Mouse (Mus musculus) embryonic fibroblast, embryonic 13.5 days (primary cell): Measurements from ENCODE around the gene Gtf2ird1. TPM values are rescaled to one million over a fixed set of nuclear protein-coding genes. Genes with fewer than 3 reads are reported as not detected.

ENCODE experiments used
- H3K27ac ChIP-seq: 2 replicates; pipeline ENCODE4 v1.5.1; 2012; ENCODE audit warnings: low read length, control low read depth, inconsistent platforms; ENCODE audit not compliant: insufficient read depth
- H3K4me1 ChIP-seq: 2 replicates; pipeline ENCODE4 v1.6.1; 2011; ENCODE audit warnings: low read length; ENCODE audit not compliant: control insufficient read depth, insufficient read depth
- H3K4me3 ChIP-seq: 2 replicates; pipeline ENCODE4 v1.5.1; 2011; ENCODE audit warnings: mild to moderate bottlenecking, control low read depth, low read length; ENCODE audit not compliant: insufficient read depth
- CTCF ChIP-seq: IDR thresholded peaks from 2 replicates; pipeline ENCODE4 v1.5.1; 2011; ENCODE audit warnings: mild to moderate bottlenecking, control low read depth, low read length, moderate library complexity, borderline replicate concordance; ENCODE audit not compliant: insufficient read depth
- POLR2A ChIP-seq: IDR thresholded peaks from 2 replicates; pipeline ENCODE4 v1.6.1; 2011; ENCODE audit warnings: low read depth, mild to moderate bottlenecking, control low read depth, low read length, moderate library complexity
- polyA plus RNA-seq: library from polyadenylated mRNA; stranded (reverse); fragments of >200 nt; gene quantifications from 2 replicates; pipeline ENCODE4 v1.2.4, GENCODE M21; 2011; ENCODE audit warnings: low read depth; ENCODE audit not compliant: missing spikeins, insufficient read length

Gtf2ird1 gene
- polyA plus RNA-seq, 1 experiment, result 58.2 TPM

DNA sequence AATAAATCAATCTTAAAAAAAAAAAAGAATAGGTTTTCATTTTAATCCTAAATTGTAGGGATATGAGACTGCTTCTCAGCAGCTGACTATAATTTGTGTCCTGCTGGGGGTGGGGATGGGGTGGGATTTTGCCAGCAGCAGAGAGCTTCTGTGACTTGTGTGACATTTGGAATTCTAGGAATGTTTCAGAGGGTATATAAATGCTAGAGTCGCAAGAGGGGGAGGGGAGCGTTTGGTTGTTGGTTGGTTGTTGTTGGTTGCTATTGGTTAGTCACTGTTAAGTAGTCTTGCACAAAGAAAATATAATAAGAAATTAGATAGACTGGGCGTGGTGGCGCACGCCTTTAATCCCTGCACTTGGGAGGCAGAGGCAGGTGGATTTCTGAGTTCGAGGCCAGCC is 137.6 kb downstream of the Gtf2ird1 start:
- Histone ChIP-seq H3K27ac (no peak overlapping the region), H3K4me1 (0 out of 2 replicates have a peak, but pooled peaks cover 2% of the 10 kb centered on the region), H3K4me3 (no peak overlapping the region)
- no peak for TF ChIP-seq POLR2A
- TF ChIP-seq CTCF, result no peak

DNA sequence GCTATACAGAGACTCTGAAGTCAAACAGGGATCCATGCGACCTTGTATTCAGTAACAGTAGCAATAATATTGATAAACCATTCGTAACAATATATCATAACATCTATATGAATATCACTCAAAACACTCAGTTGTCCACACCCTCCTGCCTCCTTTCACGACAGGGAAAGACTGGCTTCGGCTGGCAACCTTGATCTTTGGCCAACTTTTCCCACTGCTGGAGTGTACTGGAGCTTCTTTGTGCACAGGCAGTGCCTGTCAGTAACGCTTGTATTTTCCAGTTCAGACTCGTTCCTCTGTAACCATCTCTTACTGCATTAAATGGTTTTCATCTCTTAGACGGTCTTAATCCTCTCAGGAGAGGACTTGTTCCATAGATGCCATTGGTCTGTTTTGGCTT is 139.8 kb downstream of the Gtf2ird1 start:
- H3K4me3 ChIP-seq, result no peak overlapping the region
- H3K4me1 ChIP-seq, result 0 out of 2 replicates have a peak, but pooled peaks cover 2% of the 10 kb centered on the region
- no peak overlapping the region for H3K27ac ChIP-seq
- no peak for TF ChIP-seq POLR2A
- no peak for TF ChIP-seq CTCF

DNA sequence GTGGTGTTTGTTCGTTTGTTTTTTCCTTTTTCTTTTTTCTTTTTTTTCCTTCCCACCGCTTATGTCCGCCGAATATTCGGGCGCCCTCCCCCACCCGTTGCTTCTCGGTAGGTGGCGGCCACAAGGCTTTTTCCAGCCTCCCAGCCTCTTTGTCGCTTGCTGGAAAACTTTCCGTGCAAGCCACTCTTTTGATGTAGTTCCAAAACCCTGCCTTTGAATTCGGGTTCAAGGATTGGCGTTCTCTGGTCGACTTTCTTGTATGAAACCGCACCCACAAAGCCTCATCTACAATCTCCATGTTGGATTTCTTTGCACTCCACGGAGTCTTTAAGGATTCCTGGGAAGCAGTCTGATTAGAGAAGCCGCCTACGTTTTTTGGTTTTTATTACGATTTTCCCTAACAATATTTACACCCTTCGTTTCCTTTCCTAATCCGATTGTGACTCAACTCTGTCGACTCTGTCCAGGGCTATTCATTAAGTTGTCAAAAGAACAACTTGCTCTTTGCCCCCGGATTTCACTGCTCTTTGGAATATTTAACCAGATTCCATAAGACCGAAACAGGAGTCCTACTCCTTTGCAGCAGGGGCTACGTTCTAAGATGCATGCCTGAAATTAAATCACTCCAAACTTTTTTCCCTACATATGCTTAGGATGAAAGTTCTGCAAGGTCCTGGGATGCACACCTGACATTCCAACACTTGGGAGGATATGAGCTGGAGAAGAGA is 140.7 kb downstream of the Gtf2ird1 start:
- peak overlapping the region; percentile 91 for H3K27ac ChIP-seq

DNA sequence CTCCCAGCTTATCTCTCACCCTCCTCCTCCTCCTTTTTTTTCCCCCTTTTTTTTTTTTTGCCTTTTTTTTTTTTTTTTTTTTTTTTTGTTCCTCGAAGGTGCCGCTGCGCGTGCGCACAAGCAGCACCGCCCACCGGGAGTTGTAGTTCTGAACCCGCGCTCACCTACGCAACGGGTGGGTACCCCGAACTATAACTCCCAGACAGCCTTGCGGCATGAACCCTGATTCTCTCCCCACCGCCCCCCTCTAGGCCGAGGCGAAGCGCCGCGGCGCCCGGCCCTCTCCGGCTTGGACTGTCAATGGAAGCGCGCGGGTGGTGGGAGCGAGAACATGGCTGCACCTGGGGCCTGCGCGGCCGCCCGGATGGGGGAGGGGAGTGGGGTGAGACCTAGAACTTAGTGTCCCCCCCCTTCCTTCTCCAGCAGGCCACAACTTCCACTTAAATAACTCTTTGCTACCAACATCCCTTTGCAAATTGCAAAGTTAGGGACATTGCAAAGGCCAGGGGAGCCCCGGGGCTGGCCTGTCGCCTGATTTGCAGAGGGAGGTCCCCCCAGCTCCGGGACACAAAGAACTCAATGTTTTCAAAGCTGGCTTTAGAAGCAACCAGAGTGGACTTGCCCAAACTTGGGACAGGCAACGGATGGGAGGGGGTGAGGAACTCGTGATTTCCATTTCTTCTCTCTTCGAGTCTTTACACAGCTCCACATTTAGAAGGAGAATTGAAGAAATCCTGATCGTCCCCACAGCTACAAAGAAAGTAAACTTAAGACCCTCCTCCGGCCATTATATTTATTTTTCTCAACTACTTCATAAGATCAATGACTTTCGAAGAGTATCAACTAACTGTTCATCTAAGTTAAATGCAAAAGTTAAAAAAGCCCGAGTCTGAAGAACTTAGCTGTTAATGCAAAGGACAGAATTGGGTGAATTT is 141.6 kb downstream of the Gtf2ird1 start, which contains the start of gene Gtf2i:
TSS of gene Gtf2i (minus strand) at position 73 of the 935 bp plus-strand sequence.
- Histone ChIP-seq H3K27ac (peak within 1 kb of the TSS; percentile 98), H3K4me3 (peak within 1 kb of the TSS; percentile 91), H3K4me1 (0 out of 2 replicates have a peak, but pooled peaks cover 2% of the 10 kb centered on the region)
- TF ChIP-seq POLR2A, result peak; percentile 53
- TF ChIP-seq CTCF, result no peak

More for the DNA sequence above, 140.7 kb downstream of the Gtf2ird1 start:
- TF ChIP-seq POLR2A (peak; percentile 43), CTCF (no peak)
- Histone ChIP-seq H3K4me3 (peak overlapping the region; percentile 54), H3K4me1 (0 out of 2 replicates have a peak, but pooled peaks cover 2% of the 10 kb centered on the region)

DNA sequence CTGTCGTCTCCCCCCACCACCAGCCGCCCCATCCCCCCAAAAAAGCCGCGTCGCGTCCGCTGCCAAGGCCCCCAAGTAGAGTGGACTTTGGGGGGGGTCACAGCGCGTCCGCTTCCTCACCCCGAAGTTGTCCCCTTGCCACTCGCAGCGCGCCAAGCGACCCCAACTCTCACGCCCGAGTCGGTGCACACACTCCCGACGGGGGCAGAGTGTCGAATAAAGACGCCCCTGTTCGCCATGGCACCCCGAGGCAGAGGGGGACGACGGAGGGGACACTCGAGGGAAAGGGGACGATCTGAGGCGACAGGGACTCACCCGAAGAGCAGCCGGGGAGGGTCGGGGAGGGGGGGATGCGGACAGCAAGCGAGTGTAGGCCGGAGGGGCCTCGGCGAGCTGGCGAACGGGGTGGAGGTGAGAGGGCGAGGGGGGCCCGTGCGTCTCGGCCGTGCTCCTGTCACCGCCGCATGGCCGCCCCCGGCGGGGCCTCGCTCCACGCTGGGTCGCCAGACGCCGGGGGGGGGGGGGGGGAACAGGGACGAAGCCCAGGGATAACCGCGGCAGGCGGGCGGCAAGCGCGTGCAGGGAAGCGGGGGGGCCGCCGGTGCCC is 142.3 kb downstream of the Gtf2ird1 start:
- H3K4me1 ChIP-seq, result 0 out of 2 replicates have a peak, but pooled peaks cover 2% of the 10 kb centered on the region
- H3K27ac ChIP-seq, result peak overlapping the region; percentile 98
- peak overlapping the region; percentile 91 for H3K4me3 ChIP-seq
- no peak for TF ChIP-seq CTCF
- TF ChIP-seq POLR2A, result no peak; the same call in 1 of the 2 replicates

DNA sequence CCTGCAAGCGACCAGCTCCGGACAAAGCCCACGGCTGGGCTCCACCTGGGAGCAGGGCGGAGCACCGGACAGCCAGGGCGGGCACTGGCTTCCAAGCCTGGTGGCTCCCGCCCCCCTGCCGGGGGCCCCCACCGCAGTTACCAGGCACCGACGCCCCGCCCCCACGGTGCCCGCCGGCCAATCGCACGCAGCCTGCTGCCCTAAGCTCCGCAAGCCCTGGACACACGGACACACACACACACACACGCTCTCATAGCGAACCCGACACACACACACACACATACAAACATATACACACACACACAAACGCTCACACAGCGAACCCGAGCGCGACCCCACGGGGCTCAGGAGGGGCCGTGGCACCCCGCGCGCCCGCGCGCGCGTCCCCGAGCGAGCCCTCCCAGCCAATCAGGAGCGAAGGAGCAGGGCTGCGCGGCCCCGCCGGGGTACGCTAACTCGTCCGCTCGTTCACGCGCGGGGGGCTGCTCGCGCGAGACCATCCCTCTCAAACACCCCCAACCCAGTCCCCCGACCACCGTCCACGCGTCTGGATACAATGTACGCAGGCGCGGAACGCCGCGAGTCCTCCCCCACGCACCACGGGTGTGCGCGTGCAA is 143.0 kb downstream of the Gtf2ird1 start:
- TF ChIP-seq CTCF (no peak), POLR2A (peak; percentile 65)
- Histone ChIP-seq H3K27ac (peak overlapping the region; percentile 98), H3K4me1 (0 out of 2 replicates have a peak, but pooled peaks cover 2% of the 10 kb centered on the region), H3K4me3 (peak overlapping the region; percentile 91)

DNA sequence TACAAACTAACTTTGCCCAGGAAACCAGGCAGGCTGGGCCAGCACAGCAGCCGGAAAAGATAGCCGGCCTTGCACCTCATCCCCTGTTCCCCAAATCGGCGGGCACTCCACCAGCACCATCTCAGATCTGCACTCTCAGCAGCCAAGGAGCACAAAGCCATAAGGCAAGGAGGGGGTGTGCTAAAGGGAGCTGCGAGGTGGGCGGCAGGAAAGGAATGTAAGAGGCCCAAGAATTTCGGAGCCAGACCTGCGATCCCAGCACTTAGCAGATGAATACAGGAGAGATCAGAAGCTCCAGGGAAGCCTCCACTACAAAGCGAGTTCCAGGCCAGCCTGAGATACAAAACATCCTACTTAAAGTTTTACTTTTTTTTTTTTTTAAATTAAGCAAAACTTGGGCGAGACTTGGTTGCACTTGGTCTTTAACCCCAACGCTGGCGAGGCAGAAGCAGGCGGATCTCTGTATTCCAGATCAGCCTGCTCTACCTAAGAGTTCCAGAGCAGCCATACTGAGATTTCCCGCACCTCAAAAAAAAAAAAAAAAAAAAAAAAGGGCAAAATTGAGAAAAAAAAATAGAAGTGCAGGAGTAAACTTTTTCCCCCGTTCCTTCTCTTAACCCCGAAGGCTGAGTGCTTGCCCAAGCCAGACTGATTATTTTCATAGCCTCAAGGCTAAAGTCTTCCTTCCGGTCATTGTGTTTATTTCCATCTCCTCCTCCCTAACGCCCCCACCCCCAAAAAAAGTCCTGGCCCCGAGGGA is 143.6 kb downstream of the Gtf2ird1 start:
- H3K4me3 ChIP-seq, result peak overlapping the region; percentile 91
- TF ChIP-seq CTCF (no peak), POLR2A (no peak)

DNA sequence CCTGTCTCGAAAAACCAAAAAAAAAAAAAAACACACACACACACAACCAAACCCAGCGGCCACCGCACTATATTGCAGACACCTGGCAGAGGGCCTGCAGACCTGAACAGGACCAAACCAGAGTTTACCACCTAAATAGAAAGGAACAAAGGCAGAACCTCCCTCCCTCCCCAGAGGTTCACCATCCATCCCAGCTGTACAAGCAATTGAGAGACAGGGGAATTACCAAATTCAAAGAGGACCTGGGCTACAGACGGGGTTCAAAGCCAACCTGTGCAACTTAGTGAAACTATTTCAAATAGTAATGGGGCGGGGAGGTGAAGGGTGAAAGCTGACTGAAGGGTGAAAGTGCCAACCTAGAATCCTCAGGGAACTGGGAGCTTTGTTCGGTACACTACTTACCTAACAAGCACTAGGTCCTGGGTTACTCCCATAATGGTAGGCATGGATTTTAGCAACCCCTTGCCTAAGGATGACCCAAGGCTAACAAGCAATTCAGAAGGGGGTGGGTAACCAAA is 144.6 kb downstream of the Gtf2ird1 start:
- TF ChIP-seq CTCF (no peak), POLR2A (no peak)
- H3K4me3 ChIP-seq, result peak overlapping the region; percentile 22; the same call in 1 of the 2 replicates
- no peak overlapping the region for H3K27ac ChIP-seq
- H3K4me1 ChIP-seq, result 0 out of 2 replicates have a peak, but pooled peaks cover 2% of the 10 kb centered on the region

More for the DNA sequence above, 143.6 kb downstream of the Gtf2ird1 start:
- Histone ChIP-seq H3K27ac (peak overlapping the region; percentile 54), H3K4me1 (0 out of 2 replicates have a peak, but pooled peaks cover 2% of the 10 kb centered on the region)
